Mouse (Mus musculus) liver, embryonic 12.5 days (tissue): Measurements from ENCODE around the gene Six1. TPM values are rescaled to one million over a fixed set of nuclear protein-coding genes. Genes with fewer than 3 reads are reported as not detected.

ENCODE experiments used
- ATAC-seq: fragments of 200-750 bp; cut with Nextera tagmentation; 2 replicates; pipeline ENCODE4 v1.8.0; 2017; ENCODE audit warnings: moderate number of reproducible peaks, mild to moderate bottlenecking, moderate library complexity
- H3K27ac ChIP-seq: fragments of 300-500 bp; sonication (generic); 2 replicates; pipeline ENCODE4 v1.5.1; 2016; ENCODE audit warnings: mild to moderate bottlenecking
- H3K27me3 ChIP-seq: fragments of 300-500 bp; sonication (generic); replicated peaks from 2 replicates; pipeline ENCODE4 v1.6.1; 2016; ENCODE audit warnings: mild to moderate bottlenecking, moderate library complexity
- H3K36me3 ChIP-seq: fragments of 300-500 bp; sonication (generic); 2 replicates; pipeline ENCODE4 v1.6.1; 2016; ENCODE audit warnings: mild to moderate bottlenecking, moderate library complexity
- H3K4me1 ChIP-seq: fragments of 300-500 bp; sonication (generic); 2 replicates; pipeline ENCODE4 v1.6.1; 2016
- H3K4me2 ChIP-seq: fragments of 300-500 bp; sonication (generic); 2 replicates; pipeline ENCODE4 v1.6.1; 2016; ENCODE audit warnings: mild to moderate bottlenecking, moderate library complexity
- H3K4me3 ChIP-seq: fragments of 300-500 bp; sonication (generic); 2 replicates; pipeline ENCODE4 v1.5.1; 2016; ENCODE audit warnings: mild to moderate bottlenecking, moderate library complexity
- H3K9ac ChIP-seq: fragments of 300-500 bp; sonication (generic); 2 replicates; pipeline ENCODE4 v1.6.1; 2016; ENCODE audit warnings: mild to moderate bottlenecking, moderate library complexity
- H3K9me3 ChIP-seq: fragments of 300-500 bp; sonication (generic); replicated peaks from 2 replicates; pipeline ENCODE4 v1.6.1; 2016; ENCODE audit warnings: mild to moderate bottlenecking, moderate library complexity
- WGBS: fragments of 180-500 bp; shearing (Covaris S2); methylation state at CpG from one replicate; pipeline ENCODE4 v1.1.7; 2016; ENCODE audit not compliant: insufficient replicate concordance; 5-methylcytosine and 5-hydroxymethylcytosine counted together
- polyA plus RNA-seq: library from polyadenylated mRNA; unstranded; fragments of >200 nt; fragmentation: Nextera tagmentation; extraction: Ambion mirVana; gene quantifications from 2 replicates; pipeline ENCODE4 v1.2.1, GENCODE M21; 2016

Six1 gene
- polyA plus RNA-seq, 1 experiment from 2014 or later: 0.19 TPM

DNA sequence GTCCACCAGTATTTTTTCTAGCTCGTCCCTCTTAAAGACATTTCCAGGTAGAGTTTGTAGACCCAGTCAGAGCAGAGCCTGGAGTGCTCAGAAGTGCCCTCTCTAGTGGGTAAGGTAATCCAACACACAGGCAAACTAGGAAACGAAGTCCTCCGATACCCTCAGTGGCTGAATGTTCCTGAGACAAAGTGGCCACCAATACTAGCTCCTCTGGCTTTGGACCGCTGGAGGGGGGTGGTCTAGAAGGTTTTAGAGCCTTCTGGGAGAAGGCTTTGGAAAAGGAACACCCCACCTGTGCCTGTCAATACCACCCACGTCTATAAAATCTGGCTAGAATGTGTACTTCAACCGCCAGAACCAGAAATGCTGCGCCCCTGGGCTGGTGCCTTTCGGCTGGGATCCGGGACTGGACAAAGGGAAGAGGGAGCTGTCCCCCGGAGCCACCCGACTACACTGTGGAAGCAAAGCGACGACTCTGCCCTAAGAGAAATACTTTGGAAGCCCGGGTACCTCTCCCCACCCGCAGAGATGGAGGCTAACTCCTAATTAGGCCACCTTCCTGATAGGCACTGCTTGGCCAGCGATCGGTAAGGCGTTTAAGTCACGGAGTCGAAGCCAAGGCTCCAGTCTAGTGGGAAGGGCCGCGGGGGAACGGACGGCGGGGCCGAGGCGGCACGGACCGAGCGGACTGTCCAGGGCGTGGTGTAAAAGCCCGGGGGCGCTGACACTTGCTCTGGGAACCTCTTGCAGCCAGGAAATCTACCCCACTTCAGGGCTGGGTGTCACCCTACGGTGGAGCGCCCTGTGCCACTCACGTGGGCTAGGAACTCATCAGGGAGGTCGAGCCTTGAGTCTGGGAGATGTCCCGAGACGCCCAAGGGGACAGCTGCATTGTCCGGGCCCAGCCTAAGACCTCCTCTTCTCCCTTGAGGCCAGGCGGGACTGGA lies 14.4 kb downstream of the Six1 start:
- ATAC-seq: 0 out of 2 replicates have a peak, but pooled peaks have one; percentile 8
- no peak overlapping the region for H3K4me2 ChIP-seq
- H3K36me3 ChIP-seq: no peaks in the 10 kb centered on the region
- no peak overlapping the region for H3K9ac ChIP-seq
- H3K27ac ChIP-seq: no peak overlapping the region
- H3K4me1 ChIP-seq: peaks cover 11% of the 10 kb centered on the region; the same call in 1 of the 2 replicates
- peaks cover 91% of the 10 kb centered on the region for H3K27me3 ChIP-seq
- 3% methylated on average over 41 of the region's 41 CpGs for WGBS
- no peaks in the 10 kb centered on the region for H3K9me3 ChIP-seq
- H3K4me3 ChIP-seq: no peak overlapping the region

DNA sequence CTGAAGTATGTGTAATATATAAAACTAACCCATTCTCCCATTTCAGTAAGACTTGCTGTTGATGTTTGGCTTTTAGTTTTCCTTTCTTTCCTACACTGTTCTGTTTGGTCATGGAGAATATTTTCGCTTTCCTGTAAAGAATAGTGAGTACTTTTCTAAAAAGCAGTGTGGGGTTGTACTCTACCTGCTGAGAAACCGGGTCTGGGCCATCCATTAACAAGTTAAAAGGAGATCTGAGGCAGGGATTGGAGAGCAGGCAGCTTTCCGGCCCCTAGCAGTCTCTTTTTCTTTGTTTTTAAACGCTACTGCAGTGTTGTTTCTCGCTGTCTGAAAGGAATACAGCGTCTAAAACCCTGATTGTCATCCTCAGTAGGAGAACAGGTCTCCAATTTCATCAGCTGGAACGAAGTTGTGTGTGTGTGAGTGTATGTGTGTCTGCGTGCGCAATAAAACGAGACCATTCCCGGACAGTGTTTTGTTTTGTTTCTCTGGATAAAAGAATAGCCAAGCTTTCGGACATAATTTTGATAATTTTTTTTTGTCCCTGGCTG lies 15.2 kb downstream of the Six1 start:
- Histone ChIP-seq H3K27me3 (peaks cover 89% of the 10 kb centered on the region), H3K27ac (no peak overlapping the region), H3K9me3 (no peaks in the 10 kb centered on the region), H3K9ac (no peak overlapping the region), H3K4me3 (no peak overlapping the region), H3K36me3 (no peaks in the 10 kb centered on the region), H3K4me1 (peaks cover 9% of the 10 kb centered on the region; the same call in 1 of the 2 replicates), H3K4me2 (no peak overlapping the region)
- ATAC-seq: no peak
- 5% methylated on average over 12 of the region's 12 CpGs for WGBS

DNA sequence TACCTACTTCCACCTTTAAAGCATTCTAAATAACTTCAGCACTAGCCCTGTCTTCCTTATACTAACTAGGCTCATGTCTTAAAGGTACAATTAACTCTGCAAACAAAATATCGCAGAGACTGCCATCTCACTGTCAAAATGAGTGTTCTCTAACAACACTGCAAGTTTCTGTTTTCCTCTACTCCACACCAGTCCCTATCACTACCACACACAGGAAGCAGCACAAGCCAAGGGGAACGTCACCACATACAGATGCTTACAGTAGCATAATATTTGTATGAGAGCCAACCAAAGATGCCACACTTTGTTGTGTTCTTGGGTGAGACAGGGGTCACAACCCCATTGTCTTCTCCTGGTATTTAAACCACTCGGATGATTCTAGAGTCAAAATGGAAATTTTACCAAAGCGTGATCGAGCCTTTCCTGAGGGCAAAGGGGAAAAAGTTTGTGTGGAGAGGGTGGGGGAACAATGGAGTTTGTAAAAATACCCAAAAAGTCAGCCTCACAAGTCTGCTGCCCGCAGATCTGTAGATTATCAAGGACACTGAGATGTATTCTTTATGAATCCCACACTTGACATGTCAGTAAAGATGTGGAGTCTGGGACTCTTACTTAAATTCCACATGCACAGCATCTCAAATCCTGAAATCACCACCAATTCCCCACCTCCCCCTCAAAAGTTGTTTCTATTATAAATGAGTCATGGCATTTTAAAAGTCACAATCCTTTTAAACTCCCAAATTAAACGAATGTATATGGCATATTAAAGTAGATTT lies 16.1 kb downstream of the Six1 start:
- ATAC-seq: no peak
- Histone ChIP-seq H3K36me3 (no peaks in the 10 kb centered on the region), H3K27ac (no peak overlapping the region), H3K4me1 (peaks cover 9% of the 10 kb centered on the region; the same call in 1 of the 2 replicates), H3K9ac (no peak overlapping the region), H3K27me3 (peaks cover 89% of the 10 kb centered on the region), H3K9me3 (no peaks in the 10 kb centered on the region), H3K4me3 (no peak overlapping the region), H3K4me2 (no peak overlapping the region)
- 7% methylated on average over 7 of the region's 7 CpGs for WGBS

DNA sequence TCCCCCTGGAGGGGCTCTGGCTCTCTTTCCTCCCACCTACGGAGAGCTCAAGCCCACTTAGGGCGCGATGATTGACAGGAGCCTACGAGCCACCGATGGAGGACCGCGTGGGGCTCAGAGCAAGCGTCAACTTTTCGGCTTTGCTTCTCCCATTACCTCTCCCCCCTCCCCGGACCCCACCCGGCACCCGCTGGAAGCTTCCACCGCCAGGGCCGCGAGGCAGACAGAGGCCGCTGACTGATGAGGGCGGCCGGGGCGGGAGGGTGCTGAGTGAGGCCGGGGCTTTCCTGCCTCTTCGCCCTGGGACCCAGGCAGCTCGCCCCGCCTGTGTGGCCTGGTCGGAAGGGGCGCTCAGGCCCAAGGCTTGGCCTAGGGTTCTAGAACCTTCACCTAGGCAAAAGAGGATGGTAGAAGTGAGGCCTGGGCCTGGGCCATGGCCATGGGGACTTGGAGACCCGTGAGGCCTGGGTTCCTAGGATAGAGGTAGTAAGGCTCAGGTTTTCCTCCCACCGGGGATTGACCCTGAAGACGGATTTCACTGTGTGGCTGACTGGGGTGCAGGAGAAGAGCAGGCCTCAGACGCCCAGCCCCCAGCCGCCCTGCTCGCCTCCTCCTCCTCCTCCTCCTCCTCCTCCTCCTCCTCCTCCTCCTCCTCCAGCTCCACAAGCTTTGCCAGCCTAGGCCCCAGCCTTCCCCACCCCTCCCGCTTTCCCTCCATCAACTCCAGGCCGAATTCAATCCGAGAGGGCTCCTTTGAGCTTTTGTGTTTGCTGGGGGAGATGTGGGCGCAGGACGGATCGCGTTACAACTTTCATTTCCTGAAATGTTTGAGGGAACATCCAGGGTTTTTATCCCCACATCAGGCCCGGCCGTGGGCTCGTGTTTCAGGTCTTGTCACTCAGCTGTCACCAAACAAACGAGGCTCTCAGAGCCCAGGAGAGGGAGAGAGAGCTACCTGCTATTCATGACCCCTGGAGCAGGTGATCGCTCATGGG lies 18.5 kb downstream of the Six1 start:
- no peak overlapping the region for H3K9ac ChIP-seq
- H3K4me1 ChIP-seq: peaks cover 9% of the 10 kb centered on the region; the same call in 1 of the 2 replicates
- no peak overlapping the region for H3K4me3 ChIP-seq
- no peak for ATAC-seq
- WGBS: 5% methylated on average over 39 of the region's 43 CpGs
- H3K27me3 ChIP-seq: peaks cover 81% of the 10 kb centered on the region
- H3K9me3 ChIP-seq: no peaks in the 10 kb centered on the region
- H3K27ac ChIP-seq: no peak overlapping the region
- H3K36me3 ChIP-seq: no peaks in the 10 kb centered on the region
- peak overlapping the region; percentile 12; the same call in 1 of the 2 replicates for H3K4me2 ChIP-seq

DNA sequence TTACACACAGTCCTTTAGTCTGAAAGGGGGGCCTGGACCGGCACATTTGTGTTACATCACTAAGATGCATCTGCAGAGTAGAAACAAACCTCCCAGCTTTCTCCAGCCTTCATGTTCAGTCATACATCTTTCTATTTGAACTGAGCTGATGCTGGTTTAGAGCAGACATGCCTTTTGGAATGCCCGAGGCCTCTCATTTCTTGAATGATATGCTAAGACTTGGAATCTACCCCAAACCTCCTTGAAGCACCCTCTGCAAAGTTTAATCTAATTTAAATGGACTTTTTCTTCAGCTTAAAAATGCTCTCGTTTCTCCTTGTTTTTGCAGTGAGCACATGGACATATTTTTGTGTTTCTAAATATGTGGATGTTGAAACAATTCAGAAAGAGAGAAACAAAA lies 21.0 kb downstream of the Six1 start:
- Histone ChIP-seq H3K9ac (no peak overlapping the region), H3K4me3 (no peak overlapping the region), H3K4me1 (peaks cover 9% of the 10 kb centered on the region; the same call in 1 of the 2 replicates), H3K36me3 (no peaks in the 10 kb centered on the region), H3K4me2 (no peak overlapping the region), H3K27me3 (peaks cover 64% of the 10 kb centered on the region), H3K9me3 (no peaks in the 10 kb centered on the region), H3K27ac (no peak overlapping the region)
- ATAC-seq: no peak
- 50% methylated on average over 3 of the region's 3 CpGs for WGBS

DNA sequence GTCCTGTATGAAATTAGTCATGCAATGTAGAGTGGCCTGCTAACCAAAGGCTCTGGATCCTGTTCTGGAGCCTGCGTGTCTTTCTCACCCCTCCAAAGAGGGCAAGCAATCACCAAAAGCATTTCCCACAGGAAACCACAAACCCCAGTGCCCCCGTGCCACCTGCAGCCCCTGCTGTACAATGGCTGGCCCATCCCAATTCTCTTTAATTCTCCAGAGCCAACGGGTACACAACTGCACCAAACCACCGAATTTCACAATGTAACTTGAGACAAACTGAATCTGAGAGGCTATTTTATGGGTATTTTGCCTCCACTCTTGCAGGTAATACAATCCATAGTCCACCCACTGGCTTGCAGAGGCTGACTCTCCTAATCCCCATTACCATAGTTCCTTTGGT lies 22.4 kb downstream of the Six1 start:
- peaks cover 55% of the 10 kb centered on the region for H3K27me3 ChIP-seq

DNA sequence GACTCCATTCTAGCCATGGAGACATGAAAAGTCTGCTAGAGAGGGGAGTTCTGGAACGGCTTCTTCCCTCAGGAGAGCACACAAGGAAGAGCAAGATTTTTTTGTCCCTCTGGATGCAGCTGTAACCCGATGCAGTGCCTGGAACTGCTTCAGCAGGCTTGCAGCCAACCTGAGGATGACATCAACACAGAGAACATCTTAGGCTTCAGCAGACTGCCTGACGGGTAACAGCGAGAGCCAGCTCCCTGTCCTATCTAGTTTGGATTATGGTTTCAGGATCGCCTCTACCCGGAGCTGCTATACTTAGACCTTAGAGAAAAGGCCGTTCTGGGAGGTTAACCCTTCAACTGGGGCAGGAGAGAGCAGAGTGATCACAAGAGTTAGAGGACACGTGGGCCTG lies 28.2 kb downstream of the Six1 start:
- no peak for ATAC-seq
- no peaks in the 10 kb centered on the region for H3K9me3 ChIP-seq

More for the DNA sequence above, 22.4 kb downstream of the Six1 start:
- Histone ChIP-seq H3K36me3 (no peaks in the 10 kb centered on the region), H3K9ac (no peak overlapping the region), H3K4me2 (no peak overlapping the region), H3K4me3 (no peak overlapping the region), H3K27ac (no peak overlapping the region), H3K4me1 (peaks cover 9% of the 10 kb centered on the region; the same call in 1 of the 2 replicates), H3K9me3 (no peaks in the 10 kb centered on the region)
- WGBS: 21% methylated on average over 4 of the region's 4 CpGs
- no peak for ATAC-seq

DNA sequence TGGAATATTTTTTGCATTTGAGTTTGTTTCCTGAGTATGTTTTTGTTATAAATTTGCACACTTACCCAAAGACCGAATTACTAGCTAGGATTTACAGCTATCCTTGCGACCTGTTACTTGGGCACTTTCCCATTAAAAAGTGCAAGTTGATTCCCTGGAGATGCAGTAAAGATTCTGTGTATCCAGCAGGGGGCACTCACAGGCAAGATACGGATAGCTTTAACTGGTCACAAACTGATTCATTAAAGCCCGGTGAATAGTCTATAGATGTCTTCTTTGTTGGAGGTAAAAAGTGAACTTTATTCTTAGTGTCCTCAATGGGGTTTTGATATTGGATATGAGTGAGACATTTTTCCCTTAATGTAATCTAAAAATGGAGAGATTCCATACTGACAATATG lies 32.7 kb downstream of the Six1 start:
- no peaks in the 10 kb centered on the region for H3K4me1 ChIP-seq
- no peak overlapping the region for H3K27ac ChIP-seq
- no peak overlapping the region for H3K9ac ChIP-seq
- H3K4me2 ChIP-seq: no peak overlapping the region
- ATAC-seq: no peak
- no peaks in the 10 kb centered on the region for H3K36me3 ChIP-seq
- H3K27me3 ChIP-seq: no peaks in the 10 kb centered on the region
- H3K9me3 ChIP-seq: no peaks in the 10 kb centered on the region
- H3K4me3 ChIP-seq: no peak overlapping the region
- 6% methylated on average over 4 of the region's 4 CpGs for WGBS

More for the DNA sequence above, 28.2 kb downstream of the Six1 start:
- Histone ChIP-seq H3K4me3 (no peak overlapping the region), H3K4me1 (no peaks in the 10 kb centered on the region), H3K4me2 (no peak overlapping the region), H3K9ac (no peak overlapping the region), H3K36me3 (no peaks in the 10 kb centered on the region), H3K27me3 (peaks cover 11% of the 10 kb centered on the region; the same call in 1 of the 2 replicates), H3K27ac (no peak overlapping the region)
- 62% methylated on average over 8 of the region's 8 CpGs for WGBS

DNA sequence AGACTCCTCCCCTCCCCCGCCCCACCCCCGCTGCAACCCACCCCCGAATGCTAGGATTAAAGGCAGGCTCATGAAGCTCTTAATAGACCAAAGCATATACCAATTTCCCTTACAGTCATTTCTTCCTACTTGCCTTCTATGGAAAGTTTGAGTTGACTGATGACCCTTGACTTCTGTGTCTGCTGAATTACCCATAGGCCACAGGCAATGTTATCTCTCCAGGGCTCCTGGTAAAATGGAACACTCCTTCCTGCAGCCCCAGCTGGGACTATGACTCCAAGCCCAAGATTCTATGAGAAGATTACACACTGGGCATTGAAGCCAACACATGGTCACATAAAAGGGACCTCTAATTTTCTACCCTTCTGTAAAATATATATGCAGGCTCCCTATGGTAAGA lies 33.3 kb downstream of the Six1 start:
- WGBS: 33% methylated on average over 3 of the region's 3 CpGs
- H3K9me3 ChIP-seq: no peaks in the 10 kb centered on the region
- H3K27me3 ChIP-seq: no peaks in the 10 kb centered on the region
- no peaks in the 10 kb centered on the region for H3K36me3 ChIP-seq
- no peak overlapping the region for H3K9ac ChIP-seq
- H3K4me3 ChIP-seq: no peak overlapping the region
- no peaks in the 10 kb centered on the region for H3K4me1 ChIP-seq
- H3K27ac ChIP-seq: no peak overlapping the region
- no peak for ATAC-seq
- no peak overlapping the region for H3K4me2 ChIP-seq

DNA sequence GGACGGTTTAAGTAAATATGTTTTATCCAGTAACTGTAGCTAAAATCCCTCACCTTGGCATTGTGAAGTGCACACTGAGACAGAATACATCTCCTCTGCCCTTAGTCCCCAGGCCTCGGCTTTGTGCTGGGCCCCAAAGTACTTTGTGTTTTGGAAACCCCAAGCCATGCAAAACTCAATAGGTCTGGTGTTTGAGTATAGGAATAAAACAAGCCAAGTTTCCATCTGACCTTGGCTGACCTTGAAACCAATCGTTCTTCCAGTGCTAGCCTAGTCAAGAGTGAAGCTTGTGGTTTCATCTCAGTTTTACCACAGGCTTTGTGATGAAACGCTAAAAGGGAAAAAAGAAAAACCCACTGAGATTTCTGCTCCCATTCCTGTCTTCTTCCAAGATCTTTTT lies 34.8 kb downstream of the Six1 start:
- no peaks in the 10 kb centered on the region for H3K9me3 ChIP-seq
- H3K36me3 ChIP-seq: no peaks in the 10 kb centered on the region
- no peak overlapping the region for H3K4me2 ChIP-seq
- 54% methylated on average over 4 of the region's 4 CpGs for WGBS
- H3K4me1 ChIP-seq: no peaks in the 10 kb centered on the region
- no peaks in the 10 kb centered on the region for H3K27me3 ChIP-seq
- no peak overlapping the region for H3K4me3 ChIP-seq
- H3K27ac ChIP-seq: no peak overlapping the region
- no peak overlapping the region for H3K9ac ChIP-seq
- no peak for ATAC-seq

DNA sequence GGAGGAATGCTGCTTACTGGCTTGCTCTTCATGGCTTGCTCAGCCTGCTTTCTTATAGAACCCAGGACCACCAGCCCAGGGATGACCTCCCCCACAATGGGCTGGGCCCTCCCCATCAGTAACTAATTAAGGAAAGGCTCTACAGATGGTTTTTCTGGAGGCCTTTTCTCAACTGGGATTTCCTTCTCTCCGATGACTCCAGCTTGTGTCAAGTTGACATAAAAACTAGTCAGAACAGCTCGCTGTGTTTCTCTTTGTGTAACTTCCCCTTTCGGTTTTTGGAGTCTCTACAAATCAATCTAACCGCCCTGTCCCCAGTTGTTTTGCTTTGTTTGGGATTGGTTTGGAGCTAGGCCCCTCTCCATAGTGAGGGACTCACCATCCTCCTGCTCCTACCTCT lies 37.5 kb downstream of the Six1 start:
- Histone ChIP-seq H3K27ac (no peak overlapping the region), H3K27me3 (no peaks in the 10 kb centered on the region; the same call in 1 of the 2 replicates), H3K9me3 (no peaks in the 10 kb centered on the region), H3K4me2 (no peak overlapping the region), H3K36me3 (no peaks in the 10 kb centered on the region), H3K4me3 (no peak overlapping the region), H3K9ac (no peak overlapping the region), H3K4me1 (no peaks in the 10 kb centered on the region)
- 44% methylated on average over 4 of the region's 4 CpGs for WGBS
- ATAC-seq: no peak
